Mouse (Mus musculus): ENCODE measurements around the gene Sh3bgrl2. TPM values are rescaled to one million over a fixed set of nuclear protein-coding genes. Genes with fewer than 3 reads are reported as not detected.

The Sh3bgrl2 gene
- polyA plus RNA-seq, 1 experiment from 2014 or later = 22.2 TPM

DNA sequence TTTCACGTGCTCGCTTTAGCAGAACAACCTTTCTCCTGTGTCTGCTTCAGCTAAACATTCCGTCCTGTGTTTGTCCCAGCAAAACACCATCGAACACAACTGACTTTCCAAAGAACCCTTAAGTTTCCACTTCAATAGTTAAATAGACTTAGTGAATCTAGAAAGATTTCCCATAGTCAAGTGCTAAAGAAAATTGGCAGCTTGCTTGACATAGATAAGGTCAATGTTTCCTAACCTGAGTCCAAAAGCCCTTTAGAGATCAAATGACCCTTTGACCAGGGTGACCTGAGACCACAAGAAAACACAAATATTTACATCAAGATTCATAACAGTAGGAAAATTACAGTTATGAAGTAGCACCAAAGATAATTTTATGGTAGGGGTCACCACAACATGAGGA lies 11.2 kb upstream of the Sh3bgrl2 start:
- Histone ChIP-seq H3K9me3 (ENCODE audit: low read length) (no peaks in the 10 kb centered on the region), H3K36me3 (replicated peaks; ENCODE audit: insufficient read depth, low read length) (no peaks in the 10 kb centered on the region), H3K27ac (ENCODE audit: low read depth) (no peak overlapping the region), H3K9ac (replicated peaks) (no peak overlapping the region), H3K4me1 (ENCODE audit: insufficient read depth) (peaks cover 11% of the 10 kb centered on the region; the same call in 1 of the 2 replicates), H3K27me3 (ENCODE audit: insufficient read depth, low read length) (no peaks in the 10 kb centered on the region), H3K4me3 (ENCODE audit: low read depth, low read length) (no peak overlapping the region), H3K4me2 (ENCODE audit: low read depth, low read length) (no peak overlapping the region)
- TF ChIP-seq EP300 (IDR thresholded peaks at IDR 0.05; ENCODE audit: low read depth) (no peak), CTCF (IDR thresholded peaks at IDR 0.05; ENCODE audit: low read depth) (no peak)
- DNase-seq (no peak), ATAC-seq (no peak)
- 61% methylated on average over 4 of the region's 4 CpGs for WGBS (ENCODE audit: insufficient replicate concordance)

DNA sequence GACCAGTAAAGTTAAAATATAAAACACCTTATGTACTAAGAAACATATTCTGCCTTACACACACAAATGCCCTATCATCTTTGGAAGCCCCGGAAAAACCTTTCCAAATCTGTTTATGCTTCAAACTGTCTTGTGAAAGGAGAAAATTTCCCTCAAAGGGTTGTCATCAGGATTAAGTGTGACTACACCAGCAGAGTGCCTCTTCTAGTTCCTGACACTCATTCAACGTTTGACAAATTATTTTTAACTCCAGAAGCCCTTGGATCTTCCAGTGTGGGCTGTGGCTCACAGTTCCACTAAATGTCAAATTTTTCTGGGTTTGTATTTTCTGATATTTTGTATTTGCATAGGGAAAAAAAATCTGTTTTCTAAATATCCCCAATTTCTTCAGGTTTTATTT lies 10.6 kb upstream of the Sh3bgrl2 start:
- Histone ChIP-seq H3K4me1 (ENCODE audit: insufficient read depth) (peaks cover 11% of the 10 kb centered on the region; the same call in 1 of the 2 replicates), H3K36me3 (replicated peaks; ENCODE audit: insufficient read depth, low read length) (no peaks in the 10 kb centered on the region), H3K9ac (replicated peaks) (no peak overlapping the region), H3K4me2 (ENCODE audit: low read depth, low read length) (no peak overlapping the region), H3K27ac (ENCODE audit: low read depth) (peak overlapping the region; percentile 30; the same call in 1 of the 2 replicates), H3K9me3 (ENCODE audit: low read length) (no peaks in the 10 kb centered on the region), H3K4me3 (ENCODE audit: low read depth, low read length) (no peak overlapping the region), H3K27me3 (ENCODE audit: insufficient read depth, low read length) (no peaks in the 10 kb centered on the region)
- no peak for ATAC-seq
- TF ChIP-seq EP300 (IDR thresholded peaks at IDR 0.05; ENCODE audit: low read depth) = no peak
- TF ChIP-seq CTCF (IDR thresholded peaks at IDR 0.05; ENCODE audit: low read depth) = no peak
- no peak for DNase-seq
- WGBS (ENCODE audit: insufficient replicate concordance) = 44% methylated on average over 2 of the region's 2 CpGs

GRCm38 (mm10) chr9:83537921-83538536 lies 10.1 kb upstream of the Sh3bgrl2 start:
- peak; percentile 36 for ATAC-seq
- DNase-seq = no peak
- WGBS (ENCODE audit: insufficient replicate concordance) = 50% methylated on average over 15 of the region's 15 CpGs

DNA sequence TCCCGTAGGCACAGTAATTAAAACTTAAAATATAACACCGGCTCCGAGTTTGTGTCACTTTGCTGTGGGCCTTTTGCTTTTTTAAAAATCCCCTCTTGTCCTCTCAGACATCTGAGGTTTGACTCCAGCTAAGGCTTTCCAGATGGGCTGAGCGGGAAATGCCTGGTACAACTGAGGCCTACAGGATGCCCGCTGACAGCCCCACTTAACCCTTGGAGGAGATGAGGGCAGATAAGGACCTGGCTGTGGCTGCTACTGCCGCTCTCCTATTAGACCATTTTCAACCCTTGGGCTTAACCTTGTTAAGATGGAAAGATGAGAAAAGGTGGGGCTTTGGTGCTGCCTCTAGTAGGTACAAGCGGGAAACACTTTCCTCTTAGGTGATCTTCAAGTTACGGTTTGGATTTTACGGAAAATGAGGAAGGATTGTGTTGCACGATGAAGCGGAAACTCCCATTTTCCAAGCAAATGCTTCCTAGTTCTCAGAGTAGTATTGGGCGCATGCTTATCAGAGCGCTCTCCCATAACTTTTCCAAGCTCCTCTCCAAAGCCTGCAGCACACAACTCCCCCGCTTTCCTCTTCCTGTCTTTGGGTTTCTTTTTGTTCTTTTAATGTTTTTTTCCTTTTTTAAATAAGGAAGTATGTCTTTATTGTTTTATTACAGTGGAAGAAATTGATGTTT lies 8.2 kb upstream of the Sh3bgrl2 start:
- Histone ChIP-seq H3K4me2 (ENCODE audit: low read depth, low read length) (no peak overlapping the region), H3K36me3 (replicated peaks; ENCODE audit: insufficient read depth, low read length) (no peaks in the 10 kb centered on the region), H3K9me3 (ENCODE audit: low read length) (no peaks in the 10 kb centered on the region), H3K27ac (ENCODE audit: low read depth) (no peak overlapping the region), H3K27me3 (ENCODE audit: insufficient read depth, low read length) (no peaks in the 10 kb centered on the region), H3K4me3 (ENCODE audit: low read depth, low read length) (no peak overlapping the region), H3K9ac (replicated peaks) (no peak overlapping the region), H3K4me1 (ENCODE audit: insufficient read depth) (peaks cover 2% of the 10 kb centered on the region; the same call in 1 of the 2 replicates)
- DNase-seq (no peak), ATAC-seq (no peak)
- no peak for TF ChIP-seq EP300 (IDR thresholded peaks at IDR 0.05; ENCODE audit: low read depth)
- no peak for TF ChIP-seq CTCF (IDR thresholded peaks at IDR 0.05; ENCODE audit: low read depth)
- 78% methylated on average over 14 of the region's 14 CpGs for WGBS (ENCODE audit: insufficient replicate concordance)

More at GRCm38 (mm10) chr9:83537921-83538536, 10.1 kb upstream of the Sh3bgrl2 start:
- Histone ChIP-seq H3K4me2 (ENCODE audit: low read depth, low read length) (no peak overlapping the region), H3K9ac (replicated peaks) (no peak overlapping the region), H3K9me3 (ENCODE audit: low read length) (no peaks in the 10 kb centered on the region), H3K27ac (ENCODE audit: low read depth) (peak overlapping the region; percentile 30; the same call in 1 of the 2 replicates), H3K4me1 (ENCODE audit: insufficient read depth) (peaks cover 6% of the 10 kb centered on the region; the same call in 1 of the 2 replicates), H3K36me3 (replicated peaks; ENCODE audit: insufficient read depth, low read length) (no peaks in the 10 kb centered on the region), H3K4me3 (ENCODE audit: low read depth, low read length) (no peak overlapping the region), H3K27me3 (ENCODE audit: insufficient read depth, low read length) (no peaks in the 10 kb centered on the region)
- TF ChIP-seq EP300 (IDR thresholded peaks at IDR 0.05; ENCODE audit: low read depth) (no peak), CTCF (IDR thresholded peaks at IDR 0.05; ENCODE audit: low read depth) (no peak)

GRCm38 (mm10) chr9:83540492-83540857 lies 7.7 kb upstream of the Sh3bgrl2 start:
- TF ChIP-seq CTCF (IDR thresholded peaks at IDR 0.05; ENCODE audit: low read depth) = no peak
- TF ChIP-seq EP300 (IDR thresholded peaks at IDR 0.05; ENCODE audit: low read depth) = no peak
- WGBS (ENCODE audit: insufficient replicate concordance) = 78% methylated on average over 4 of the region's 4 CpGs
- peak overlapping the region; percentile 48; the same call in 1 of the 2 replicates for H3K27ac ChIP-seq (ENCODE audit: low read depth)

GRCm38 (mm10) chr9:83540975-83541374 lies 7.2 kb upstream of the Sh3bgrl2 start:
- Histone ChIP-seq H3K9me3 (ENCODE audit: low read length) (no peaks in the 10 kb centered on the region), H3K4me3 (ENCODE audit: low read depth, low read length) (no peak overlapping the region), H3K27me3 (ENCODE audit: insufficient read depth, low read length) (no peaks in the 10 kb centered on the region), H3K36me3 (replicated peaks; ENCODE audit: insufficient read depth, low read length) (no peaks in the 10 kb centered on the region), H3K27ac (ENCODE audit: low read depth) (peak overlapping the region; percentile 11; the same call in 1 of the 2 replicates), H3K4me1 (ENCODE audit: insufficient read depth) (peaks cover 2% of the 10 kb centered on the region; the same call in 1 of the 2 replicates), H3K9ac (replicated peaks) (no peak overlapping the region), H3K4me2 (ENCODE audit: low read depth, low read length) (no peak overlapping the region)
- DNase-seq = peak; percentile 42
- no peak for TF ChIP-seq CTCF (IDR thresholded peaks at IDR 0.05; ENCODE audit: low read depth)
- no peak for TF ChIP-seq EP300 (IDR thresholded peaks at IDR 0.05; ENCODE audit: low read depth)
- peak; percentile 68 for ATAC-seq
- WGBS (ENCODE audit: insufficient replicate concordance) = 45% methylated on average over 3 of the region's 3 CpGs

More at GRCm38 (mm10) chr9:83540492-83540857, 7.7 kb upstream of the Sh3bgrl2 start:
- DNase-seq (no peak), ATAC-seq (no peak)
- no peak overlapping the region for H3K9ac ChIP-seq (replicated peaks)
- H3K4me1 ChIP-seq (ENCODE audit: insufficient read depth) = peaks cover 2% of the 10 kb centered on the region; the same call in 1 of the 2 replicates
- no peaks in the 10 kb centered on the region for H3K27me3 ChIP-seq (ENCODE audit: insufficient read depth, low read length)
- no peak overlapping the region for H3K4me3 ChIP-seq (ENCODE audit: low read depth, low read length)
- H3K9me3 ChIP-seq (ENCODE audit: low read length) = no peaks in the 10 kb centered on the region
- no peaks in the 10 kb centered on the region for H3K36me3 ChIP-seq (replicated peaks; ENCODE audit: insufficient read depth, low read length)
- no peak overlapping the region for H3K4me2 ChIP-seq (ENCODE audit: low read depth, low read length)
